Mouse (Mus musculus) c-Kit-positive CD71-positive TER-119-negative erythroid progenitor cells, embryonic 14.5 days (primary cell): ENCODE measurements around the gene Urb2.
A peak's percentile ranks its signal among the peaks of the same experiment; 100 is the strongest.

ENCODE experiments used
- DNase-seq: peaks from one replicate; pipeline ENCODE4 v3.0.0-alpha.2; 2013; ENCODE audit warnings: low read depth

Urb2 gene

GRCm38 (mm10) chr8:124077998-124078397 is 56.7 kb downstream of the Urb2 start:
- DNase-seq: peak; percentile 10

- no peak for DNase-seq
Observed at GRCm38 (mm10) chr8:124078969-124079368, 57.7 kb downstream of the Urb2 start.

GRCm38 (mm10) chr8:124080467-124081326 is 59.4 kb downstream of the Urb2 start:
- DNase-seq: no peak

- DNase-seq: no peak
Observed at GRCm38 (mm10) chr8:124082616-124083015, 61.3 kb downstream of the Urb2 start.

- DNase-seq: no peak
Observed at GRCm38 (mm10) chr8:124083611-124084010, 62.3 kb downstream of the Urb2 start.

- DNase-seq: no peak
Observed at GRCm38 (mm10) chr8:124085668-124086067, 64.4 kb downstream of the Urb2 start.

GRCm38 (mm10) chr8:124088092-124088613 is 66.8 kb downstream of the Urb2 start:
- no peak for DNase-seq

GRCm38 (mm10) chr8:124089016-124089415 is 67.7 kb downstream of the Urb2 start:
- no peak for DNase-seq

GRCm38 (mm10) chr8:124090473-124090872 is 69.2 kb downstream of the Urb2 start:
- no peak for DNase-seq
